Mouse (Mus musculus): ENCODE results near the gene Scn11a. TPM values are rescaled to one million over a fixed set of nuclear protein-coding genes. Genes with fewer than 3 reads are reported as not detected.

Scn11a gene
- polyA plus RNA-seq, 1 experiment = 0.04 TPM

DNA sequence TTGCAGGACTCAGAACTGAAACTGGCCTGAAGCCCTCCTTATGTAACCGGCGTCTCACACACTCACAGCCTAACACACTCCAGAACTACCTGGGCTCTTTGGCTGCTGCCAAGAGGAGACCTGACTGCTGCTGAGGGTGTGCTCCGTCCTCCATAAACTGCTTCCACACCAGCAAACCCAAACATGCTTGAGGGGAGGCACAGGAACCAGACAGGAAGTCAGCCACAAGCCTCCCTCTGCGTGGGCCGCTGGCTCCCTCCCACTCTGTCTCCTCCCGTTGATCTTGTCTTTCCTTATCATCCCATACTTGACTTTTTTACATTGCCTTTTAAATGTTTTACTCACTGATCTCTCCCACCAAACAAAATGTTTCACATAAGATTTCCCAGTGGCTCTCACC lies 23.8 kb downstream of the Scn11a start:
- DNase-seq (ENCODE audit: extremely low spot score in 1 of 2, low spot score in 1 of 2) = no peak

DNA sequence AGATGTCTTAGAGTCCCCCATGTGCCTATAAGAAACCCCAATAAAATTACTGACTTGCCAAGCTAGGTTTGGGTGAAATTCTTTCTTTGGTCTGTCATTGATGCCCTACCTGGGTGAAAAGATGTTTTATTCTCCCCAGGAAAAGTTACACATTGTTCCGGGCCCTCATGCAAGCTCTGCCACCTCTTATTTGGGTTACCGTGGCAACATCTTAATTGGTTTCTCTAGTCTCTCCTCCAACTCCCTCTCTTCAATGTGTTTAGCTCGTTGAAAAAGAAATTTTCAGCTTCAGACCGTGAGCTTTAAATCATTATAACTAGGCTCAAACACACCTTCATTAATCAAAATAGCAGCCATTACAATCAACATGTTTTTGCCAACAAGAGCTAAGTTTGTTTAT lies 28.5 kb downstream of the Scn11a start:
- DNase-seq (ENCODE audit: extremely low spot score in 1 of 2, low spot score in 1 of 2) = peak in 1 of 2 experiments; percentile 16

DNA sequence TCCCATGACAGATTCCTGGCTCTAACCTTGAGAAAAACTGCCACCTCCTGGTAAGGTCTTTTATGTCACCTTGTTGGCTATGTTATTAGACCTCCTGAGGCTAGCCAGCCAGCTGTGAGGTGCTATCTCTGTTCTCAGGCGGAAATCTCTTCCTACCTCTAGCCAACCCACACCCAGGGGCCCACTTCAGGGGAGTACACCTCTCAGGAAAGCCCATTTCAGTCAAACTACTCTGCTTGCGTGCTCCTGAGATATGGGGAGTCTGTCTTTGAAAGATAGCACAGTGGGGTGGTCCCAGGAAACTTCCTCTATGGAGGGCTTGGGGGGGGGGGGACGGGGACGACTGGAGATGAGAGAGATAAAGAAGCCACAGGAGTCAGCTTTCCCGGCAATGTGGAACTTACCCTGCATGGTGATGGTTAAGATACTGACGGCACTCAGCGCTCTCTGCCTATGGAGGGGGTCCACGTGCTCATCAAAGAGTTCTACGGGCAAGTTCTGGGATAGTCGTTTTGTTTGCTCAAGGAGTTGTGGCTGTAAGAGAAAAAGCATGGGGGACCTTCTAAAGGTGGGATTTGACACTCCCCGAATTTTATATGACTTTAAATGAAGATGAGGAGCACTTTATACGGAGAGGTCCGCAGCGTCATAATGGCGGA lies 29.9 kb downstream of the Scn11a start:
- no peak for DNase-seq (ENCODE audit: extremely low spot score in 1 of 2, low spot score in 1 of 2)

DNA sequence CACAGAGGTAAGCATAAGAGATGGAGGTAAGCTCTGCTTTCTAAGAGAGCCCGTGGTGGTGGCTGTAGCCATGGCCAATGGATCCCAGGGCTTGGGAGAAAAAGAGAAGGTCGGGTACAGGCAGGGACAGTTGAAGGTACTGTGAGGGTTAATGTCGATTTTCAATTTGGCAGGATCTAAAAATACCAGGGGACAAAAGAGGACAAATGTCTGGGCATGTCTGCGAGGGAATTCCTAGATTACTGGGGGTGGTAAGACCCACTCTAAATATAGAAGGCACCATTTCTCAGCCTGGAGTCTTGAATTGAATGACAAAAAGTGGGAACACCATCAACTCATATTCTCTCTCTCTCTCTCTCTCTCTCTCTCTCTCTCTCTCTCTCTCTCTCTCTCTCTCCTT lies 30.8 kb downstream of the Scn11a start:
- no peak for DNase-seq (ENCODE audit: extremely low spot score in 1 of 2, low spot score in 1 of 2)

DNA sequence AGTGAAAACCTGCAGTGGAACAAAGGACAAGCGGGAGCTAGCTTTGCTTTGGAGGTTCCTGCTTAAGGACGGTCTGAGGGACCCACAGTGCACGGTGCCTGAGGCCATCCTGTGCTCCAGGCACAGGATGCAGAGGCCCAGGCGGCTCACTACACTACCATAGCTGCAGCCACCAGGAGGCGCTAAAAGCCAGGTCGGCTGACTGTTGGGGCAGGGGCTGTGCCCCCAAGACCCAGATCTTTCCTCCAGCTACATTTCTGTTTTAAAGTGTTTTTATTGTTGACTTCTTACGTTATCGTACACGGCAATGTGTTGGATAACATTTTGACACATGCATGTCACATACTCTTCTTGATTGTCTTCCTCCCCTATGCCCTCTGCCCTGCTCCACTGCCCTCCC lies 32.8 kb downstream of the Scn11a start:
- DNase-seq (ENCODE audit: extremely low spot score in 1 of 2, low spot score in 1 of 2) = no peak

DNA sequence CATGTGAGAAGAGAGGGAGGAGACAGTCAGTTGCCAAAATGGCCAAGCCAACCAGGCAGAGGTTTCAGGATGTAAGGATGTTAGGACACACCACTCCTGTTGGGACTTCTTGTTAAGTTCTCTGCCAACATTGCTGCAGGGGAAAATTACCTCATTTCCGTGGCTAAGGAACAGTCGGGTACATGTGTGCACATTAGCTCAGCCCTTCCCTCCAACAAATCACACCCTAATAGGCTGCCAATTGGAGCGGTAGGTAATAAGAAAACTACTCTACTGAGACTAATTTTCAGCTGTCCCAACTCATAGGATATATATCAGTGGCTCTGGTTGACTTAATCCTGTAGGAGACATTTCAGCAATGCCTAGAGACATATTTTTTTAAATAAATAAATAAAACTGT lies 44.4 kb downstream of the Scn11a start:
- no peak for DNase-seq (ENCODE audit: extremely low spot score in 1 of 2, low spot score in 1 of 2)

DNA sequence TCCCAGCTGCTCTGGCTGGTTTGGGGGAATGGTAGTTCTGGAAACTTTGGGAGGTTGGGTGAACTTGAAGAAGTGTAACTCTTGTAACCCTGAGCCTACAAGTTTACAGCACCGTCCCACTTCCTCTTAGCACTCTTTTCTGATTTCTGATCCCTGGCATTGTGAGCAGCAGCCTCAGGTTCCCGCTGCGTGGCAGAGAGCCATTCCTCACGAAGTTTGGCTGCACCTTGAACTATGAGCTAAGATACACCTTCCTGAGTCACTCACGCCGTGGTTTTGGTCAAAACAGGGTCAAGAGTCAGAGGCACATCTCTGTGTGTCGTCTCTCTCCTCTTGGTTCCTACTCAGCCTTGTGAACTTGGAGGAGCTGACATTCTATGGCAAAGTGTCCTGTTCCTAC lies 48.6 kb downstream of the Scn11a start:
- DNase-seq (ENCODE audit: extremely low spot score in 1 of 2, low spot score in 1 of 2) = no peak

DNA sequence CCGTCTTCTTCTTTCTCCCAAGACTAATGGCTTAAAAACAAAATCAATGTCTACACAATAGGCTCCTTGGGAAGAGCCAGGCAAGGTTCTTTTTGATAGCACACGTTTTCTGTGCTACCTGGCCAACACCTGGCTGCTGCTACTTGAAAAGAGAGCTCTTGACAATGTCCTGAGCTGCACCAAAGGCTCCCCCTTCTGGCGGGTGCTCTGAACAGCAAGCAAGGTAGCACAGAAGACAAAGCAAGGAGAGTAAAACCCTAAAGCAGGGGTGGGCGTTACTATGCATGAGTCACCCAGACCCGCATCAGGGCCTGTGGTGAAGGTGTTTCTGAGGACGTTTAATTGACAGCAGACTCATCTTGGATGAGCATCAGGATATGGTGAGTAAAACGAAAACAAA lies 56.7 kb downstream of the Scn11a start:
- DNase-seq (ENCODE audit: extremely low spot score in 1 of 2, low spot score in 1 of 2) = peak in 1 of 2 experiments; percentile 26

DNA sequence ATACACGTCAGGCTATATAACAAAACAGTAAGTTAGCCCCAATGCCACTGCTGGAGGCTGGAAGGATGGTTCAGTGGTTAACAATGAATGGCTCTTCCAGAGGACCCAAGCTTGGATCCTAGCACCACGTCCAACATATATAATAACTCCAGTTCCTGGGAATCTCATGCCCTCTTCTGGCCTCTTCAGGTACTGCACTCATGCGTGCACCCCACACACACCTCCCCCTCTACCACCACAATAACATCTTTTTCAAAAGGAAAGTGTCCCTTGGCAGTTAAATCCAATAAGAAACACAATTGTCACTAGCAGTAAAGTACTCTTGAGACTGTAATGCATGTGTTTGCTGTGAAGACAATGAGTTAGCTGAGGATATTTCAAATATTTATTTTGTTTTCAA lies 65.0 kb downstream of the Scn11a start:
- DNase-seq (ENCODE audit: extremely low spot score in 1 of 2, low spot score in 1 of 2) = no peak

DNA sequence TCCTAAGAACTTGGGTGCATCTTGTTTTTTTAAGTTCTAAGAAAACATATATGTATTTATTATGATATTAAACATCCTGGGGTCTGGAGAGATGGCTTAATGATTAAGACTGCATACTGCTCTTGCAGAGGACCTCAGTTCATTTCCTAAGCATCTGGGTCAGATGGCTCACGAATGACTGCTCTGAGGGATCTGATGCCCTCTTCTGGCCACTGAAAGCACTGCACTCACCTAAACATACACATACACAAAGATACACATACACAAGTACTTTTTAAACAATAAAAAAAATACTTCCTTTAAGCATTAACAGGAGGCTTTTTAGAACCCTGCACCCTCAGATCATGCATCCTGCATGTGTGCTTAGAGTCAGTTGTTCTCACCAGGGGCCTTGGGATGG lies 65.8 kb downstream of the Scn11a start:
- DNase-seq (ENCODE audit: extremely low spot score in 1 of 2, low spot score in 1 of 2) = no peak

DNA sequence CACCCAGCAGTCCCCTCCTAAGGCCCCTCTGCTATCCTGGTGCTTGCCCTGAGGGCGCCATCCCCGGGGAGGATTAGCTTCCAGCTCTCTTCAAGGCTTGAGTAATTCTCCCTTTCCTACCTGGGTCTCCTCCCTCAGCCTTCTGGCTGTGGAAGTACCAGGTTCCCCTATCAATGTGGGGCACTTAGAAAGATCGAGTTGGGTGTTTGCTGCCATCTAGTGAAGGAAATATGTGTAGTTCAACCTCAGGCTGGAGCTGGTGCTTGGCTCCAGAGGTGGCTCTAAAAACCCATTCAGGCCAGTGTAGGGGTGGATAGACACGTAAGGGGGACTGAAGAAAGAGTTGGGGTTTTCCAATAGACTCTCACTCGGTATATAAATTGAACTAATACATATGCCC lies 73.7 kb downstream of the Scn11a start:
- DNase-seq (ENCODE audit: extremely low spot score in 1 of 2, low spot score in 1 of 2) = peak; percentile 5 to 75

DNA sequence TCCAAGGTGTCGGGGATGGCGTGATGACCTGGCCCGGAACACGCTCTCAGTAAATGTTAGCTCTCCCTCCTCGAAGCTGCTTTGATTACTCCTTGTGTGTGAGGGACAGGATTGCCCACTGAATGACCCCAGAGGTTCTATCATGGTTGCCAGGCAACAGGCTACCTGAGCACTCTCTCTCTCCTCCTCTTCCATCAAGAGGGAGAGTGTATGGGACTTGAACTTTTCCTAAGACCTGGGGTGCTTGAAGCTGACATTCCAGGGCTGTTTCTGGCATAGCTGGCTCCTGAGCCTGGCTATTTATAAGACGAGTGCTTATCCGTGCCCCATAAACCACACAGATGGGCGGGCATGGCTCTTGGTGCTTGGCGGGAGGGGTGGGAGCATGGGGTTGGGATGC lies 76.1 kb downstream of the Scn11a start:
- no peak for DNase-seq (ENCODE audit: extremely low spot score in 1 of 2, low spot score in 1 of 2)

DNA sequence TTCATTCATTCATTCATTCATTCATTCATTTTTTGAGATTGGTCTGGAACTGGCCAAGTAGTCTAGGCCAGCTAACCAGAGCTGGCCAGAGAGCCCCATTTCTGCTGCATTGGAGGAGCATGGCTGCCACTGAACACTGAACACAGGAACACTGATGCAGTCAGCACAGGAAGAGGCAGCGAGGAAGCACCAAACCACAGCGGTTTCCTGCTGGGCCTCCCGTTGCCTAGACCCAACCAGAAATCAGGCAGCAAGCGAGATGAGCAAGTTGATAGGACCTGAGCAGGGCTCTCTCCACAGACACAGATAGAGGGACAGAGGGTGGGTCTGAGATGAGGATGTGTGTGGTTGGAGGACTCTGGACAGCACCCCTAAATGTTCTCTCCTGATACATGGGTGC lies 81.4 kb downstream of the Scn11a start:
- DNase-seq (ENCODE audit: extremely low spot score in 1 of 2, low spot score in 1 of 2) = no peak

DNA sequence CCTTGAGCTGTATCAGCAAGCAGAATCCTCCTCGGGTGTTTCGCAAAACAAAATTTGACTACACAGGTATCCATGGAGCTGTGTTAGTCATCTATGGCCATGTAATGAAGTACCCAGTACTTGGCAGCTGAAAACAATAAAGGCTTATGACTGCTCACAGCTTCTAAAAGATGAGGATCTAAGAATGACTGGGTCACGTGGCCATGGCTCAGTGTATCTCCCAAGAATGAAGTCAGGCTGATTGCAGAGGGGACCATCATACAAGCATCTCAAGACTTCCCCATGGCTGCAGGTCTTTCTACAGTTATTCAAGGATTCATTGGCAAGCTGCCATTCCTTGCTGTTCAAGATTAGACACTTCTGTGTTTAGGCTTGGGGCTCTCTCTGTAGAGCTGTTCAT lies 81.9 kb downstream of the Scn11a start:
- no peak for DNase-seq (ENCODE audit: extremely low spot score in 1 of 2, low spot score in 1 of 2)

DNA sequence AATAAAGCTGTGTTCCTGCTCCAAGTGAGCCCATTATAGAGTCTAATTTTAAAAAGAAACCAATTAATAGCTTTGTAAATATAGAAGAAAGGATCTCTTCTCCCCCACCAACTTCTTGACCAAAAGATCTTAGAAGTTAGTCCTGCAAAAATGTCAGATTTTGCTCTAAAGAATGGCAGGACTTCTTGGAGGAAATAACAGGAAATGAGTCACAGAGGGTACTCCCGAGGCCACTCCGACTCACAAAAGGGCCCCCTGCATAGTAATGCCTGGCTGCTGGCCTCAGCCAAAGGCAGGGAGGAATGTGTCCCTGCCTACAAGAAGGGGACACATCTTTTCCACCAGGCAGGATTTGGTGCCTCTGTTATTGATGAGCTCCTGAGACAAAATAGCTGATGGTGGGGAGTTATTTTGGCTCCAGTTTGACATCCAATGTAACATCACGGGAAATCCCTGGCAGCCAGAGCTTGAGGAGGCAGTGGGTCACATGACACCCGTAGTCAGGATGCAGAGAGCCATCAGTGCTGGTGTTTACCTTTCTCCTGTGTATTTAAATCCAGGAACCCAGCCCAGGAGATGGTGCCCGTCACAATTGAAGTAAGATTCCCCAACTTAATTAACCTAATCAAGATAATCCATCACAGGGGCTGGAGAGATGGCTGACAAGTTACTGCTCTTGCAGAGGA lies 84.0 kb downstream of the Scn11a start:
- DNase-seq (ENCODE audit: extremely low spot score in 1 of 2, low spot score in 1 of 2) = no peak

DNA sequence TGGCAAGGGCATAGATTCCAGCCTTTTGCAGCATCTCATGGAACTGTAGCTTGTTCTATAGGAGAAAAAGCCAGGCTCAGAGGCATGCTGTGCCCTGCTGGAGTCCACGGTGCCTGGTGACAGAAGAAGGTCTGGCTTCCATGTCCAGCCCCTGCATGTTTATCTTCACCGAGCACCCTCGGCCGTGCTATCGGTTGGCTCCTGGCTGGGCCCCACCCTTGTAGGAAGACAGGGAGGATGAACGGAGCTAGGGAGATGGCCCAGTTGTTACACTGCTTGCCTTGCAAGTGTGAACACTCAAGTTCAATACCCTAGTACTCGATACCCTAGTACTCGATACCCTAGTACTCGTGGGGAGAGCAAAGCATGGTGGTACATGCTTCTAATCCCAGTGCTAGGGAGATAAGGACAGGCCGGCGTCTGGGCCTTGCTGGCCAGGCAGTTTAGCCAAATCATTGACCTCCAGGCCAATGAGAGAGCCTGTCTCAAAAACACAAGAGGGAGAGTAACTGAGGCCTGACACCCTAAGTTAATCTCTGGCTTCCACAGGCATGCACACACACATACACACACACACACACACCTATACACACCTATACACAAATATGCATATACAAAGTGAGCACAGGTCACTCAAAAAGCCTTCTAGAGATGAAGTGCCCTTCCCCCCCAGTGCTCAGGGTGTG lies 96.7 kb downstream of the Scn11a start:
- no peak for DNase-seq (ENCODE audit: extremely low spot score in 1 of 2, low spot score in 1 of 2)

DNA sequence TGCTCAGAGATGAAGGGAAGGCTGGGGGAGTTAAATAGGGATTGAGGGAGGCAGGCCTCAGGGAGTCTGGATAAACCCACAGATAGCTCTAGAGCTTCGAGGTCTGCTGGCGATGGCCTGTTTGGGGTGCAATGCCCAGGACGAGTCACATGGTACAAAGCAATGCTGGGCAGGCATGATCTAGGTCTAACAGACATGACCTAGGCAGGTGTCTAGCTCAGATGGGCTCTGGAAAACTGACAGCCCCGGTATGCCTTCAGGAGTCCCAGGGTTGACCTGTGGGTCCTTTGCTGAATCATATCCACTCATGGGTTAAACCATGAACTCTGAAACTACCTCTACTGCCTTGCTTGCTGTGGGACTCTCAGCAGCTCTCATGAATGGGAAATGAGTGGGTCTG lies 98.3 kb downstream of the Scn11a start:
- no peak for DNase-seq (ENCODE audit: extremely low spot score in 1 of 2, low spot score in 1 of 2)

DNA sequence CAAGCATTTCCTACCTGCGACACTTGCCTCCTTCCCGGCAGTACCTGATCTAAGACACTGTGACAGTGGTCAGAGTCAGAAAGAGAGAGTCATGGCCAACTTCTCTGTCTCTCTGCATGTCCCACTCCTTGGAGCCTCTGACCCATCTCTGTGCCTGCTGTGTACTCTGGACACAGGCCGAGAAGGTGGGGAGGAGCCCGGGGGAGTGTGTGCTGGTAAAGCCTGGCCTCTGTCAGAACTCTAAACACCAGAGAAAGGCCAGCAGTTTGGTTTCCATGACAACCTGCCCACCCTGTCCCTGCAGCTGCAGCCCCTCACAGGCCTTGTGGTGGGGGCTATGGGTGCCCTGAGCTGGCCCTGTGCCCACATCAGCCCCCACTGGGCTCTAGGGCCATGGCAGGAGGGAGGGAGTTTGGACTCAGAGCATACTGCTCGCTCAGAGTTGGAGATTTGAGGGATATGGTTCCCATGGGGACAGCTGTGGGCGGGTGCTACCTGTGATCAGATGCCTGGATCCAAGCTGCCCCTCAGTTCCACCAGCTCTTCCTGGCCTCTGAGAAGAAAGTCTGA lies 99.9 kb downstream of the Scn11a start:
- DNase-seq (ENCODE audit: extremely low spot score in 1 of 2, low spot score in 1 of 2) = peak in 1 of 2 experiments; percentile 25

DNA sequence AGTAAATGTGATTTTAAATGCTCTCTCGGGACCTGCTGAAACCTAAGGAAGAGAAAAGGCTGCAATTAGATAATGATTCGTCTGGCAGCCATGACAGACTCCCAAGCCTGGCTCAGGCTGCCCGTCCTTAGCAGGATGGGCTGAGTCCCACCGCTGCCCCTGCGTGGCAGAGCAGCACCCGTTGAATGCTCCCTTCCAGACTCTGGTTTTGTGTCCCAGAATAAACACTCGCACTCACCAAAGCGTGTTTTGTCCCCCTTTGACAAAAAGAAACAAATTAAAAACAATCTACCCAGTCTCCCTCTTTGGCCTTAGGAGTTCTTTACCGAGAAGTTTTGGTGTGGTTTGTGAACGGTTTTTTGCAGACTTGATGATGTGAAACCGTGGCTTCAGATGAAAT lies 106.0 kb downstream of the Scn11a start, which contains the start of gene Scn10a:
Gene Scn10a, minus strand, starts transcription at position 101 of the 400 bp plus-strand sequence.
- DNase-seq (ENCODE audit: extremely low spot score in 1 of 2, low spot score in 1 of 2) = no peak

DNA sequence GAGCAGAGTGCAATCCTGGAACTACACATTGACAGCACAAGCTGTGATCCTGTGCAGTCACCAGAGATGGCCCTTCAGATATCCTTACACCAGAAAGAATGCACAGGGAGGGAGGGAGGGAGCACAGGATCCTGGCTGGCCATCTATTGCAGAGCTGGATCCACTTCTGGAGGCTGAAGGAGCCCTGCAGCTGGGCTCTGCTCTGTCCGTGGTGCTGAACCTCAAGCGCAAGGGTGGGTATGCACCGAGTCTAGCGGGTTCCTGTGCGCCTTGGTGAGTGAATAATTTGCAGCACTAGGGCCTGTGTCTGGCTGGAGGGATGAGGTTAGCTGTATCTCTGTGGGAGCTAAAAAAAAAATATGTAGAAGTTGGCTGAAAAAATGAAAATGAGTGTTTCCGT lies 118.6 kb downstream of the Scn11a start:
- peak in 1 of 2 experiments; percentile 31 for DNase-seq (ENCODE audit: extremely low spot score in 1 of 2, low spot score in 1 of 2)

Measured in frontal cortex, adult 2 months (tissue).